Mouse (Mus musculus) midbrain, embryonic 16.5 days (tissue): ENCODE data around the gene Lcat. TPM values are rescaled to one million over a fixed set of nuclear protein-coding genes. Genes with fewer than 3 reads are reported as not detected.

ENCODE experiments used
- ATAC-seq: fragments of 200-750 bp; cut with Nextera tagmentation; 2 replicates; pipeline ENCODE4 v1.8.0; 2017; ENCODE audit warnings: moderate TSS enrichment
- H3K27ac ChIP-seq: fragments of 300-500 bp; sonication (generic); 2 replicates; pipeline ENCODE4 v1.5.1; 2014; ENCODE audit warnings: mild to moderate bottlenecking, low read length, mixed read lengths
- H3K27me3 ChIP-seq: fragments of 300-500 bp; sonication (generic); 2 replicates; pipeline ENCODE4 v1.6.1; 2014; ENCODE audit warnings: low read depth, low read length, mixed read lengths; ENCODE audit not compliant: control insufficient read depth, insufficient read depth
- H3K36me3 ChIP-seq: fragments of 300-500 bp; sonication (generic); 2 replicates; pipeline ENCODE4 v1.6.1; 2014; ENCODE audit warnings: mild to moderate bottlenecking, low read length, moderate library complexity, mixed read lengths; ENCODE audit not compliant: control insufficient read depth, insufficient read depth
- H3K4me1 ChIP-seq: fragments of 300-500 bp; sonication (generic); 2 replicates; pipeline ENCODE4 v1.6.1; 2014; ENCODE audit warnings: mild to moderate bottlenecking, low read length, mixed read lengths; ENCODE audit not compliant: control insufficient read depth, insufficient read depth
- H3K4me2 ChIP-seq: fragments of 300-500 bp; sonication (generic); 2 replicates; pipeline ENCODE4 v1.6.1; 2014; ENCODE audit warnings: mild to moderate bottlenecking, low read length, mixed read lengths
- H3K4me3 ChIP-seq: fragments of 300-500 bp; sonication (generic); 2 replicates; pipeline ENCODE4 v1.5.1; 2014; ENCODE audit warnings: low read depth, mild to moderate bottlenecking, low read length, moderate library complexity, mixed read lengths
- H3K9ac ChIP-seq: fragments of 300-500 bp; sonication (generic); 2 replicates; pipeline ENCODE4 v1.6.1; 2014; ENCODE audit warnings: low read depth, low read length, mixed read lengths
- H3K9me3 ChIP-seq: fragments of 300-500 bp; sonication (generic); replicated peaks from 2 replicates; pipeline ENCODE4 v1.6.1; 2014; ENCODE audit warnings: mild to moderate bottlenecking, low read length, mixed read lengths; ENCODE audit not compliant: control insufficient read depth, poor library complexity, severe bottlenecking
- WGBS: fragments of 180-500 bp; shearing (Covaris S2); extraction: QIAGEN DNeasy Blood & Tissue Kit; methylation state at CpG from one replicate; pipeline ENCODE4 v1.1.7; 2014; 5-methylcytosine and 5-hydroxymethylcytosine counted together
- polyA plus RNA-seq: library from polyadenylated mRNA; unstranded; fragments of >200 nt; fragmentation: Nextera tagmentation; extraction: Ambion mirVana; gene quantifications from 2 replicates; pipeline ENCODE4 v1.2.1, GENCODE M21; 2015

Lcat gene
- polyA plus RNA-seq, 1 experiment from 2014 or later, result 3.0 TPM

- no peaks in the 10 kb centered on the region; the same call in 1 of the 2 replicates for H3K27me3 ChIP-seq
- H3K4me3 ChIP-seq, result no peak overlapping the region
- no peaks in the 10 kb centered on the region for H3K9me3 ChIP-seq
- H3K27ac ChIP-seq, result no peak overlapping the region
- no peaks in the 10 kb centered on the region for H3K4me1 ChIP-seq
- H3K36me3 ChIP-seq, result no peaks in the 10 kb centered on the region
- no peak for ATAC-seq
- H3K9ac ChIP-seq, result no peak overlapping the region
- WGBS, result 85% methylated on average over 7 of the region's 7 CpGs
- H3K4me2 ChIP-seq, result no peak overlapping the region
Measured at GRCm38 (mm10) chr8:105959350-105959749, 16.2 kb upstream of the Lcat start.

DNA sequence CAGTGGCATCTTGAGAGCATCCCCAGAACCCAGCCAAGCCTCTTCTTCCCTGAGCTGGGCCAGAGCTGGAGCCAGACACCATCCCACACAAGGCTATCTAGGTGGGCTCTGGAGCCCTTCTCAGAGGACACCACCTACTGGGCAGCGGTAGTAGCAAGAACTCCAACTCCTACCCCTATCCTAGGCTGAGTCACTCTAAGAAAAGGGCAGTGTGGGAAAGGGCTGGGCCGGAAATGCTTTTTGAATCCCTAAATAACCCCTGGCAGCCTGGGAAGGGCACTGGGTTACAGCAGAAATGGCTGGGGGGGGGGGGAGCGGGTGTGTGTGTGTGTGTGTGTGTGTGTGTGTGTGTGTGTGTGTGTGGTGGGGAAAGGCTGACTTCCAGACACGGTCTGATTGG lies 14.6 kb upstream of the Lcat start:
- no peaks in the 10 kb centered on the region for H3K36me3 ChIP-seq
- H3K4me1 ChIP-seq, result no peaks in the 10 kb centered on the region
- no peak overlapping the region for H3K9ac ChIP-seq
- no peak overlapping the region for H3K27ac ChIP-seq
- 65% methylated on average over 3 of the region's 4 CpGs for WGBS
- no peak overlapping the region for H3K4me2 ChIP-seq
- no peaks in the 10 kb centered on the region for H3K27me3 ChIP-seq
- no peak overlapping the region for H3K4me3 ChIP-seq
- ATAC-seq, result no peak
- no peaks in the 10 kb centered on the region for H3K9me3 ChIP-seq

GRCm38 (mm10) chr8:105956556-105956955 lies 13.4 kb upstream of the Lcat start:
- Histone ChIP-seq H3K9me3 (no peaks in the 10 kb centered on the region), H3K27ac (no peak overlapping the region), H3K4me2 (no peak overlapping the region), H3K27me3 (no peaks in the 10 kb centered on the region), H3K9ac (no peak overlapping the region), H3K4me1 (no peaks in the 10 kb centered on the region), H3K4me3 (no peak overlapping the region), H3K36me3 (no peaks in the 10 kb centered on the region)
- WGBS, result 92% methylated on average over 4 of the region's 4 CpGs
- ATAC-seq, result no peak

- WGBS, result 74% methylated on average over 7 of the region's 7 CpGs
- H3K27ac ChIP-seq, result peak overlapping the region; percentile 70
- H3K4me2 ChIP-seq, result no peak overlapping the region
- no peaks in the 10 kb centered on the region for H3K4me1 ChIP-seq
- no peak overlapping the region for H3K9ac ChIP-seq
- H3K36me3 ChIP-seq, result no peaks in the 10 kb centered on the region
- no peaks in the 10 kb centered on the region for H3K9me3 ChIP-seq
- peak; percentile 83 for ATAC-seq
- no peaks in the 10 kb centered on the region for H3K27me3 ChIP-seq
- no peak overlapping the region for H3K4me3 ChIP-seq
Measured at GRCm38 (mm10) chr8:105951057-105951659, 8.0 kb upstream of the Lcat start.

DNA sequence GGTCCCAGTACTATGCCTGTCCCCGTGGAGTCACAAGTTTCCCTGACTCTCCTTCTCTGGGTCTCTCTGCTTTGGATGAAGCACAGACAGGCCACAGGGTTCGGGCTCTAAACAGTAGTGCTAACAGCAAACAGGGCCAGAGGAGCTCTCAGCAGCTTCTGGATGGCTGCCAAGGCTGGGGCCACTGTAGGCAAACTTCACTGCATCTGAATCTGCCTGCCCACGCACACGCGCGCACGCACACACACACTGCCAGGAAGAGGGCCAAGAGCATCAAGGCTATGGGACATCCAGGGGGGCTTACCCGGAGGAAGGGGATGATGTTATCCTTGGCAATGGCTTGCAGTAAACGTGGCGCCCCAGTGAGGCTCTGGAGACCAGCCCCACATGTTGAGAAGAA lies 6.2 kb upstream of the Lcat start:
- H3K4me2 ChIP-seq, result no peak overlapping the region
- peak; percentile 59 for ATAC-seq
- no peak overlapping the region for H3K27ac ChIP-seq
- H3K27me3 ChIP-seq, result no peaks in the 10 kb centered on the region
- no peaks in the 10 kb centered on the region for H3K4me1 ChIP-seq
- WGBS, result 69% methylated on average over 10 of the region's 10 CpGs
- H3K9ac ChIP-seq, result no peak overlapping the region
- no peaks in the 10 kb centered on the region for H3K9me3 ChIP-seq
- no peaks in the 10 kb centered on the region for H3K36me3 ChIP-seq
- no peak overlapping the region for H3K4me3 ChIP-seq

DNA sequence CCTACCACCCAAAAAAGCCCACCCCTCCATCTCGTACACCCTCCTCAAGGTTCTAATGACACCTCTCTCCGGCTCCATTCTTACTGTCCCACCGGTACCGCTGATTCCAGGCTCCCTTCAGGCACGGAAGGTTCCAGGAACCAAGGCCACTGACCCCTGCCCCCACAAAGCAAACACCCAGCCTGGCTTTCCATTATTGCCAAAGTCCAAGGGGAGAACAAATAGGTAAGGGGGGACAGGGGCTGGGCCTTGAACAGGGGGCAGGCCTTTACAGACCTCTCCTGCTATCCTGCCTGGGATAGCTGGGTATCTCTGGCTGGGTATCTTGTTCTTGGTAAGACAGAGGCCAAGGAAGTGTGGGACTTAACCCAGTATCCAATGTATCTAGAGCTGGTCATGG lies 640 bp downstream of the Lcat start:
- Histone ChIP-seq H3K4me2 (no peak overlapping the region), H3K27me3 (no peaks in the 10 kb centered on the region), H3K27ac (no peak overlapping the region), H3K36me3 (no peaks in the 10 kb centered on the region), H3K4me3 (no peak overlapping the region), H3K4me1 (peaks cover 5% of the 10 kb centered on the region), H3K9me3 (no peaks in the 10 kb centered on the region), H3K9ac (no peak overlapping the region)
- no peak for ATAC-seq
- 96% methylated on average over 5 of the region's 5 CpGs for WGBS

GRCm38 (mm10) chr8:105942026-105942425 lies 1.2 kb downstream of the Lcat start:
- H3K4me2 ChIP-seq, result no peak overlapping the region
- no peaks in the 10 kb centered on the region for H3K27me3 ChIP-seq
- H3K9ac ChIP-seq, result no peak overlapping the region
- no peaks in the 10 kb centered on the region for H3K9me3 ChIP-seq
- no peak for ATAC-seq
- H3K36me3 ChIP-seq, result no peaks in the 10 kb centered on the region
- WGBS, result 94% methylated on average over 11 of the region's 11 CpGs
- peaks cover 5% of the 10 kb centered on the region for H3K4me1 ChIP-seq
- no peak overlapping the region for H3K4me3 ChIP-seq
- no peak overlapping the region for H3K27ac ChIP-seq

DNA sequence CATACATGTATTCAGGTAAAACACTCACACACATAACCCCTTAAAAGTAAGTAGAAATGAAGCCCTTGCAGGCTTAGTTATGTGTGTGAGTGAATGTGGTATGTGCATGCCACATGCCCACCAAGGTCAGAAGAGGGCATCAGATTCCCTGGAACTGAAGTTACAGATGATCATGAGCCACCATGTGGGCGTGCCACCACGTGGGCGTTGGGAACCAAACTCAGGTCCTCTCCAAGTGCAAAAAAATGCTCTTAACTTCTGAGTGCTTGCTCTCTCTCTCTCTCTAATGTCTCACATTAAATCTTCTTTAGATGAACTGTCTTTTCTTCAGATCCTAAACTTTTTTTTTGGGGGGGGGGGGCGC lies 4.9 kb downstream of the Lcat start, which contains the start of gene Psmb10:
Gene Psmb10 (minus strand): TSS at position 139 of the 364 bp plus-strand sequence.
- 30% methylated on average over 4 of the region's 4 CpGs for WGBS
- H3K4me1 ChIP-seq, result peaks cover 14% of the 10 kb centered on the region
- H3K9ac ChIP-seq, result peak within 1 kb of the TSS; percentile 85
- H3K27ac ChIP-seq, result peak within 1 kb of the TSS; percentile 92
- H3K27me3 ChIP-seq, result no peaks in the 10 kb centered on the region
- peak within 1 kb of the TSS; percentile 63 for H3K4me3 ChIP-seq
- no peaks in the 10 kb centered on the region for H3K36me3 ChIP-seq
- ATAC-seq, result no peak
- no peaks in the 10 kb centered on the region for H3K9me3 ChIP-seq
- H3K4me2 ChIP-seq, result peak within 1 kb of the TSS; percentile 95

GRCm38 (mm10) chr8:105937496-105938305 lies 5.5 kb downstream of the Lcat start:
- no peaks in the 10 kb centered on the region for H3K27me3 ChIP-seq
- H3K9me3 ChIP-seq, result no peaks in the 10 kb centered on the region
- no peaks in the 10 kb centered on the region for H3K36me3 ChIP-seq
- H3K4me3 ChIP-seq, result peak overlapping the region; percentile 63
- peak overlapping the region; percentile 85 for H3K9ac ChIP-seq
- H3K4me1 ChIP-seq, result peaks cover 14% of the 10 kb centered on the region
- ATAC-seq, result peak; percentile 50
- H3K4me2 ChIP-seq, result peak overlapping the region; percentile 95
- H3K27ac ChIP-seq, result peak overlapping the region; percentile 92
- 2% methylated on average over 33 of the region's 33 CpGs for WGBS
